Mouse (Mus musculus) heart, adult 18-20 months (tissue): Measurements from ENCODE around the gene Hist2h3b. TPM values are rescaled to one million over a fixed set of nuclear protein-coding genes. Genes with fewer than 3 reads are reported as not detected.
A peak's percentile ranks its signal among the peaks of the same experiment; 100 is the strongest.

ENCODE experiments used
- DNase-seq, 2 experiments: peaks; one replicate each; pipeline ENCODE4 v3.0.0; 2021 to 2022; ENCODE audit warnings: mixed read lengths in 1 of 2
- microRNA-seq, 2 experiments: library from miRNA; unstranded; fragments of <30 nt; microRNA quantifications; one replicate each; pipeline ENCODE4 v1.2.0; 2022
- total RNA-seq, 2 experiments: library from RNA; stranded (reverse); gene quantifications; 2 replicates each; pipeline ENCODE4 v1.2.3; 2021

Gene Hist2h3b
- total RNA-seq, 2 experiments from 2014 or later: 16.8 to 21.7 TPM

- no peak for DNase-seq
Measured at GRCm38 (mm10) chr3:96298360-96298759, 29.9 kb downstream of the Hist2h3b start.

GRCm38 (mm10) chr3:96299562-96299961 lies 31.1 kb downstream of the Hist2h3b start:
- DNase-seq: no peak

- peak; percentile 51 to 61 for DNase-seq
Measured at GRCm38 (mm10) chr3:96300706-96301529, 32.5 kb downstream of the Hist2h3b start.

GRCm38 (mm10) chr3:96302076-96302475 lies 33.6 kb downstream of the Hist2h3b start:
- DNase-seq: no peak

- DNase-seq: no peak
Measured at GRCm38 (mm10) chr3:96306506-96306905, 38.1 kb downstream of the Hist2h3b start.

GRCm38 (mm10) chr3:96309441-96309840 lies 41.0 kb downstream of the Hist2h3b start:
- DNase-seq: no peak

GRCm38 (mm10) chr3:96312341-96313098 lies 44.1 kb downstream of the Hist2h3b start:
- no peak for DNase-seq

Small RNAs within 50 kb of the gene (microRNA-seq; reads per million reads assigned to microRNA genes)
- gene Gm44492 (0 reads per million in 2 experiments), gene Gm47311 (0 reads per million in 2 experiments), gene Gm47313 (0 reads per million in 2 experiments)

Other genes starting within 250 kb of the Hist2h3b start
- 10 to 100 TPM; 22.5 to 27.1 TPM for gene Vps45, start 210.2 kb upstream of the Hist2h3b start, total RNA-seq
- 10 to 100 TPM; 50.3 to 57.4 TPM for gene Otud7b, start 164.1 kb upstream of the Hist2h3b start, total RNA-seq
- gene Mtmr11, start 106.7 kb upstream of the Hist2h3b start, total RNA-seq: 1 to 10 TPM; 1.7 to 3.4 TPM
- gene Sf3b4, start 96.3 kb upstream of the Hist2h3b start, total RNA-seq: 10 to 100 TPM; 15.4 to 18.7 TPM
- gene Sv2a, start 87.5 kb upstream of the Hist2h3b start, total RNA-seq: 1 to 10 TPM; 1.8 to 2.1 TPM
- 10 to 100 TPM; 28.1 to 34.4 TPM for gene Bola1, start 48.9 kb upstream of the Hist2h3b start, total RNA-seq
- 1 to 10 TPM; 1.8 to 1.9 TPM for gene Hist2h2ab, start 48.8 kb upstream of the Hist2h3b start, total RNA-seq
- 10 to 100 TPM; 18.4 to 22.1 TPM for gene Hist2h2ac, start 47.8 kb upstream of the Hist2h3b start, total RNA-seq
- gene Hist2h2be, start 47.5 kb upstream of the Hist2h3b start, total RNA-seq: 1 to 10 TPM; 7.9 to 8.4 TPM
- gene Hist2h3c2, start 29.5 kb upstream of the Hist2h3b start, total RNA-seq: 1 to 10 TPM; 4.0 to 9.0 TPM
- 100 to 1,000 TPM; 189 to 197 TPM for gene Hist2h2aa2, start 28.4 kb upstream of the Hist2h3b start, total RNA-seq
- 10 to 100 TPM in 1 of 2 experiments, 1 to 10 TPM in 1; 9.3 to 14.7 TPM for gene Hist2h2aa1, start 23.2 kb upstream of the Hist2h3b start, total RNA-seq
- gene Hist2h3c1, start 22.0 kb upstream of the Hist2h3b start, total RNA-seq: not detected
- gene Hist2h4, start 5.3 kb upstream of the Hist2h3b start, total RNA-seq: 10 to 100 TPM; 12.0 to 13.7 TPM
- 10 to 100 TPM; 30.7 to 37.2 TPM for gene Hist2h2bb, start 1.1 kb downstream of the Hist2h3b start, total RNA-seq
- 1 to 10 TPM in 1 of 2 experiments, under 1 TPM in 1; 0.39 to 1.1 TPM for gene Fcgr1, start 25.3 kb downstream of the Hist2h3b start, total RNA-seq
- not detected for gene BC107364, start 183.7 kb downstream of the Hist2h3b start, total RNA-seq